Mouse (Mus musculus): ENCODE data around the gene F2rl2. TPM values are rescaled to one million over a fixed set of nuclear protein-coding genes. Genes with fewer than 3 reads are reported as not detected.
A peak's percentile ranks its signal among the peaks of the same experiment; 100 is the strongest.

The F2rl2 gene
- total and polyA plus RNA-seq, 2 experiments from 2014 or later = 0.26 to 0.54 TPM

- H3K9me3 ChIP-seq (ENCODE audit: low read length) = no peaks in the 10 kb centered on the region
- TF ChIP-seq CTCF (IDR thresholded peaks at IDR 0.05; ENCODE audit: low read depth) = no peak
- no peak overlapping the region for H3K4me3 ChIP-seq (ENCODE audit: low read length)
- H3K9ac ChIP-seq (replicated peaks; ENCODE audit: low read length) = no peak overlapping the region
- no peak for ATAC-seq
- no peak overlapping the region for H3K27ac ChIP-seq
- no peak overlapping the region for H3K4me2 ChIP-seq (ENCODE audit: low read depth, low read length)
- no peaks in the 10 kb centered on the region for H3K27me3 ChIP-seq (ENCODE audit: insufficient read depth, low read length)
- no peaks in the 10 kb centered on the region for H3K36me3 ChIP-seq (ENCODE audit: insufficient read depth, low read length)
- H3K4me1 ChIP-seq (ENCODE audit: insufficient read depth, low read length) = no peaks in the 10 kb centered on the region
- no peak for DNase-seq (ENCODE audit: low spot score)
- 84% methylated on average over 7 of the region's 7 CpGs for WGBS
Measured at GRCm38 (mm10) chr13:95659432-95659831, 37.2 kb upstream of the F2rl2 start.

- no peak for DNase-seq (ENCODE audit: low spot score)
- H3K9ac ChIP-seq (replicated peaks; ENCODE audit: low read length) = no peak overlapping the region
- no peaks in the 10 kb centered on the region for H3K9me3 ChIP-seq (ENCODE audit: low read length)
- TF ChIP-seq CTCF (IDR thresholded peaks at IDR 0.05; ENCODE audit: low read depth) = no peak
- H3K27ac ChIP-seq = no peak overlapping the region
- no peaks in the 10 kb centered on the region for H3K27me3 ChIP-seq (ENCODE audit: insufficient read depth, low read length)
- H3K4me1 ChIP-seq (ENCODE audit: insufficient read depth, low read length) = no peaks in the 10 kb centered on the region
- no peaks in the 10 kb centered on the region for H3K36me3 ChIP-seq (ENCODE audit: insufficient read depth, low read length)
- H3K4me2 ChIP-seq (ENCODE audit: low read depth, low read length) = no peak overlapping the region
- no peak for ATAC-seq
- 97% methylated on average over 4 of the region's 4 CpGs for WGBS
- no peak overlapping the region for H3K4me3 ChIP-seq (ENCODE audit: low read length)
Measured at GRCm38 (mm10) chr13:95663834-95664233, 32.8 kb upstream of the F2rl2 start.

- H3K9me3 ChIP-seq (ENCODE audit: low read length) = no peaks in the 10 kb centered on the region
- WGBS = 78% methylated on average over 13 of the region's 13 CpGs
- TF ChIP-seq CTCF (IDR thresholded peaks at IDR 0.05; ENCODE audit: low read depth) = no peak
- H3K9ac ChIP-seq (replicated peaks; ENCODE audit: low read length) = no peak overlapping the region
- no peaks in the 10 kb centered on the region for H3K4me1 ChIP-seq (ENCODE audit: insufficient read depth, low read length)
- no peak for ATAC-seq
- DNase-seq (ENCODE audit: low spot score) = no peak
- H3K4me3 ChIP-seq (ENCODE audit: low read length) = no peak overlapping the region
- no peak overlapping the region for H3K27ac ChIP-seq
- no peak overlapping the region for H3K4me2 ChIP-seq (ENCODE audit: low read depth, low read length)
- H3K27me3 ChIP-seq (ENCODE audit: insufficient read depth, low read length) = no peaks in the 10 kb centered on the region
- 0 out of 2 replicates have a peak, but pooled peaks cover 4% of the 10 kb centered on the region for H3K36me3 ChIP-seq (ENCODE audit: insufficient read depth, low read length)
Measured at GRCm38 (mm10) chr13:95665644-95666356, 30.9 kb upstream of the F2rl2 start.

GRCm38 (mm10) chr13:95667260-95667659 is 29.4 kb upstream of the F2rl2 start:
- Histone ChIP-seq H3K27ac (no peak overlapping the region), H3K4me1 (ENCODE audit: insufficient read depth, low read length) (no peaks in the 10 kb centered on the region), H3K9me3 (ENCODE audit: low read length) (no peaks in the 10 kb centered on the region), H3K27me3 (ENCODE audit: insufficient read depth, low read length) (no peaks in the 10 kb centered on the region), H3K4me2 (ENCODE audit: low read depth, low read length) (no peak overlapping the region), H3K9ac (replicated peaks; ENCODE audit: low read length) (no peak overlapping the region), H3K4me3 (ENCODE audit: low read length) (no peak overlapping the region), H3K36me3 (ENCODE audit: insufficient read depth, low read length) (0 out of 2 replicates have a peak, but pooled peaks cover 4% of the 10 kb centered on the region)
- DNase-seq (ENCODE audit: low spot score) (peak; percentile 54), ATAC-seq (no peak; the same call in 1 of the 2 replicates)
- WGBS = 25% methylated on average over 7 of the region's 7 CpGs
- peak; percentile 61 for TF ChIP-seq CTCF (IDR thresholded peaks at IDR 0.05; ENCODE audit: low read depth)

GRCm38 (mm10) chr13:95670534-95670933 is 26.1 kb upstream of the F2rl2 start:
- H3K9ac ChIP-seq (replicated peaks; ENCODE audit: low read length) = no peak overlapping the region
- H3K27me3 ChIP-seq (ENCODE audit: insufficient read depth, low read length) = no peaks in the 10 kb centered on the region
- DNase-seq (ENCODE audit: low spot score) (no peak), ATAC-seq (no peak)
- no peaks in the 10 kb centered on the region for H3K9me3 ChIP-seq (ENCODE audit: low read length)
- no peak overlapping the region for H3K27ac ChIP-seq
- no peaks in the 10 kb centered on the region for H3K4me1 ChIP-seq (ENCODE audit: insufficient read depth, low read length)
- H3K4me3 ChIP-seq (ENCODE audit: low read length) = no peak overlapping the region
- 89% methylated on average over 5 of the region's 5 CpGs for WGBS
- no peak for TF ChIP-seq CTCF (IDR thresholded peaks at IDR 0.05; ENCODE audit: low read depth)
- H3K36me3 ChIP-seq (ENCODE audit: insufficient read depth, low read length) = 0 out of 2 replicates have a peak, but pooled peaks cover 4% of the 10 kb centered on the region
- no peak overlapping the region for H3K4me2 ChIP-seq (ENCODE audit: low read depth, low read length)

- no peak overlapping the region for H3K27ac ChIP-seq
- DNase-seq (ENCODE audit: low spot score) = no peak
- no peaks in the 10 kb centered on the region for H3K4me1 ChIP-seq (ENCODE audit: insufficient read depth, low read length)
- no peak for ATAC-seq
- H3K4me3 ChIP-seq (ENCODE audit: low read length) = no peak overlapping the region
- H3K36me3 ChIP-seq (ENCODE audit: insufficient read depth, low read length) = 0 out of 2 replicates have a peak, but pooled peaks cover 4% of the 10 kb centered on the region
- H3K4me2 ChIP-seq (ENCODE audit: low read depth, low read length) = no peak overlapping the region
- H3K9ac ChIP-seq (replicated peaks; ENCODE audit: low read length) = no peak overlapping the region
- H3K9me3 ChIP-seq (ENCODE audit: low read length) = no peaks in the 10 kb centered on the region
- no peaks in the 10 kb centered on the region for H3K27me3 ChIP-seq (ENCODE audit: insufficient read depth, low read length)
- TF ChIP-seq CTCF (IDR thresholded peaks at IDR 0.05; ENCODE audit: low read depth) = no peak
- WGBS = 80% methylated on average over 9 of the region's 9 CpGs
Measured at GRCm38 (mm10) chr13:95671108-95671897, 25.4 kb upstream of the F2rl2 start.

Measured in hindbrain, postnatal 0 days (tissue).